Mouse (Mus musculus): ENCODE measurements at regions not wholly inside any gene's neighbourhood (a gene's known extent, or its start where the extent isn't known, plus 50 kb on each side); places are given as distances from the start of the nearest gene placed in this dataset.

GRCm38 (mm10) chr16:29808851-29809250 is 229.7 kb downstream of the Opa1 start:
- in situ Hi-C loops (cut with MboI; ENCODE audit: low pct_ligation_motif_present, low pct_unique_long_range_greater_than_20kb, low sequenced_read_pairs) = no loop called here
- Histone ChIP-seq H3K79me2 (replicated peaks; ENCODE audit: control insufficient read depth, extremely low read depth, insufficient read depth, poor library complexity, severe bottlenecking) (no peaks in the 10 kb centered on the region), H3K36me3 (replicated peaks in 1 of 2; ENCODE audit: control insufficient read depth in 1 of 2, insufficient read depth in 1 of 2, low read length in 1 of 2) (no peaks in the 10 kb centered on the region), H3K27ac (ENCODE audit: insufficient read depth, low read depth) (no peak overlapping the region), H3K9ac (ENCODE audit: insufficient read depth, low read depth) (no peak overlapping the region), H3K27me3 (replicated peaks) (peaks cover 59% of the 10 kb centered on the region), H3K9me3 (replicated peaks; ENCODE audit: low read length) (no peaks in the 10 kb centered on the region), H3K4me1 (ENCODE audit: control insufficient read depth in 1 of 2, insufficient read depth in 2 of 2) (peaks cover 2 to 7% of the 10 kb centered on the region in 2 experiments; a peak in 2 of 4 replicates), H3K4me3 (replicated peaks in 1 of 3; ENCODE audit: low read depth in 2 of 3, low read length in 2 of 3, poor library complexity in 1 of 3) (no peak overlapping the region), H3K4me2 (ENCODE audit: insufficient read depth, low read depth, poor library complexity, severe bottlenecking) (no peak overlapping the region)
- dilution Hi-C loops (cut with MboI; ENCODE audit: extremely low pct_ligation_motif_present, extremely low pct_unique_long_range_greater_than_20kb, low sequenced_read_pairs) = no loop called here
- TF ChIP-seq PAX5 (IDR thresholded peaks at IDR 0.05; ENCODE audit: low read length) (no peak), NELFE (IDR thresholded peaks at IDR 0.05; ENCODE audit: low read depth, low read length) (no peak), MAFK (IDR thresholded peaks at IDR 0.05; ENCODE audit: insufficient replicate concordance, low read length) (no peak), ELF1 (IDR thresholded peaks at IDR 0.05; ENCODE audit: low read depth, low read length) (no peak), CHD2 (IDR thresholded peaks at IDR 0.05; ENCODE audit: low read length) (no peak), ZMIZ1 (IDR thresholded peaks at IDR 0.05; ENCODE audit: low read depth, low read length) (no peak), MAX (IDR thresholded peaks at IDR 0.05; ENCODE audit: low read length) (no peak), MYC (IDR thresholded peaks at IDR 0.05; ENCODE audit: low read depth, low read length) (no peak), TBP (conservative IDR thresholded peaks at IDR 0.05; ENCODE audit: low read depth, low read length) (no peak), POLR2AphosphoS2 (IDR thresholded peaks at IDR 0.05; ENCODE audit: low read depth, low read length) (no peak), HCFC1 (IDR thresholded peaks at IDR 0.05; ENCODE audit: low read depth, low read length) (no peak), JUN (IDR thresholded peaks at IDR 0.05; ENCODE audit: insufficient read depth, low read depth, low read length) (no peak), NRF1 (IDR thresholded peaks at IDR 0.05; ENCODE audit: low read depth, low read length) (no peak)
- no peak for DNase-seq (ENCODE audit: extremely low read depth)

GRCm38 (mm10) chr16:29813411-29814038 is 234.4 kb downstream of the Opa1 start:
- in situ Hi-C loops (cut with MboI; ENCODE audit: low pct_ligation_motif_present, low pct_unique_long_range_greater_than_20kb, low sequenced_read_pairs) (no loop called here), dilution Hi-C loops (cut with MboI; ENCODE audit: extremely low pct_ligation_motif_present, extremely low pct_unique_long_range_greater_than_20kb, low sequenced_read_pairs) (no loop called here)
- H3K9ac ChIP-seq (ENCODE audit: insufficient read depth, low read depth) = peak overlapping the region; percentile 59
- peaks cover 71% of the 10 kb centered on the region for H3K27me3 ChIP-seq (replicated peaks)
- no peaks in the 10 kb centered on the region for H3K36me3 ChIP-seq (replicated peaks in 1 of 2; ENCODE audit: control insufficient read depth in 1 of 2, insufficient read depth in 1 of 2, low read length in 1 of 2)
- peak overlapping the region; percentile 88 for H3K4me2 ChIP-seq (ENCODE audit: insufficient read depth, low read depth, poor library complexity, severe bottlenecking)
- no peak overlapping the region for H3K27ac ChIP-seq (ENCODE audit: insufficient read depth, low read depth)
- DNase-seq (ENCODE audit: extremely low read depth) = no peak
- H3K4me3 ChIP-seq (replicated peaks in 1 of 3; ENCODE audit: low read depth in 2 of 3, low read length in 2 of 3, poor library complexity in 1 of 3) = peak overlapping the region; percentile 20 to 58 (median 42)
- H3K79me2 ChIP-seq (replicated peaks; ENCODE audit: control insufficient read depth, extremely low read depth, insufficient read depth, poor library complexity, severe bottlenecking) = no peaks in the 10 kb centered on the region
- TF ChIP-seq MYC (IDR thresholded peaks at IDR 0.05; ENCODE audit: low read depth, low read length) (0 out of 2 replicates have a peak, but pooled peaks have one; percentile 4), MAX (IDR thresholded peaks at IDR 0.05; ENCODE audit: low read length) (peak; percentile 39; the same call in 1 of the 2 replicates), NRF1 (IDR thresholded peaks at IDR 0.05; ENCODE audit: low read depth, low read length) (peak; percentile 69), SIN3A (IDR thresholded peaks at IDR 0.05; ENCODE audit: low read length) (no peak), USF1 (IDR thresholded peaks at IDR 0.05; ENCODE audit: low read depth, low read length) (no peak), ZNF384 (IDR thresholded peaks at IDR 0.05; ENCODE audit: low read depth, low read length) (no peak)
- peaks cover 2 to 10% of the 10 kb centered on the region in 2 experiments; a peak in 2 of 4 replicates for H3K4me1 ChIP-seq (ENCODE audit: control insufficient read depth in 1 of 2, insufficient read depth in 2 of 2)
- no peaks in the 10 kb centered on the region for H3K9me3 ChIP-seq (replicated peaks; ENCODE audit: low read length)

Data from CH12.LX (cell line).